Mouse (Mus musculus): ENCODE results near the gene Slc10a7.
"Not testable (repeated sequence)": the region's sequence is repeated elsewhere in the genome, so short reads cannot be mapped to it uniquely, and the experiment has no call there.

Slc10a7 gene

DNA sequence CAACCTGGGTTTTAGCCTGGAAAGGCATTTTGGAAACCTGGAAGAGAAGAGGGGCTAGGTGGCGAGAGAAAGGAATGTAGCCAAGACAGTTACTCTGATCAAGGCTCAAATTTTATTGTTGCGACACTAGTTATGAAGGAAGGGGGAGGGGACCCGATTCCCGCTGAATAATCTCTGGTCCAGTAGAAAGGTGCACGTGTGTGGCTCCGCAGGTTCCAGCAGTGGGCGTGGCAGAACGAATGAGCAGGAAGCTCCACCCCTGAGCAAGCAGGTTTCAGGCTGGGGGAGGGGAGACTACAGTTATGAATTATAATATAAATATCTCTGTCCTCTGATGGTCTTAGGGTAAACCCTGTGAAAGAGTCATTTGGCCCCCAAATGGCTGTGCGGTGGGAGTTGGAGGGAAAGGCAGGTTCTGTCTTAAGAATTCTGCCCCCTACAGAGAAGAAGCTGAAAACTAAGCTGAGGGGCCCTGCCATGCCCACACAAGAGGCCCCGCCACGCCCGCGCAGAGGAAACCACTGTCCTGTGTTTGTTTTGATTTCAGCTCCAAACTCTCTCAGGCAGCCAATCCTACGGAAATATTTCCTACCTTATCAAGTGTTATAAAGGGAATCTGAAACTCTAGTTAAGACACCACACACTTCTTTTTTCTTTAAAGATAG lies 36.1 kb downstream of the Slc10a7 start:
- not testable (repeated sequence) for DNase-seq (ENCODE audit: low read depth, low spot score)

DNA sequence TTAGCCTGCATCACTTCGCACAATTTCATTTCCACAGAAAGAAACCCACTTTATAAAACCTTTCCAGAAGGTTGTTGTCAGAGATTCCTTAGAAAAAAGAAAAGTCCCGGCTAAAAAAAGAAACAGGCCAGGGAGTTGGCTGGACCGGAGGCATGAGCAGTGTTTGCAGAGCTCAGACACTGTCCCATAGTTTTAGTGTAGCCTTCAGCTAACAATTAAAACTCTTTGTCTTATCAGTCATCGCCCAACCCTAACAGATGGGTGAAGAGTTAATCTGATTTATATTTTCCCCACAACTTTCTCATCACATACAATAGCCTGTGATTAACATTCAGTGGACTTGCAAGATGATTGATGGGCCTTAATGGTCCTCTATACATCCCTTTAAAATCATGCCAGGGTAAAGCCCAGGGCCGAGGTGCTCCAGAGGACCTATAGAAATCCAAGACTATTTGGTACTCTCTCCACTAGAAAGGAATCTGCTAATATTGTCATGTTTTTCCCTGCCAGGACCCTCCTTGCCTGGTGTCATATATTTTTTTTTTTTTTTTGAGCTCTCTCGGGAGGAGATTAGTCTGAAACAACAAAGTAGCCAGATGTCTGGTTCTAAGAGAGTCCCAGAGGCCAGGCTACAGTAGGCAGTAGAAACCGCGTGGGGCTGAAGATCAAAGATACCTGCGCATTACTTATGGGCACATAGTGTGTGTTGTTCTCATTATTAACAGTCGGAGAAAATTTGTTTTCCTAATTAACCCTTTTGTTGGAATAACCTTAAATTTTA lies 41.0 kb downstream of the Slc10a7 start:
- no peak for DNase-seq (ENCODE audit: low read depth, low spot score)

DNA sequence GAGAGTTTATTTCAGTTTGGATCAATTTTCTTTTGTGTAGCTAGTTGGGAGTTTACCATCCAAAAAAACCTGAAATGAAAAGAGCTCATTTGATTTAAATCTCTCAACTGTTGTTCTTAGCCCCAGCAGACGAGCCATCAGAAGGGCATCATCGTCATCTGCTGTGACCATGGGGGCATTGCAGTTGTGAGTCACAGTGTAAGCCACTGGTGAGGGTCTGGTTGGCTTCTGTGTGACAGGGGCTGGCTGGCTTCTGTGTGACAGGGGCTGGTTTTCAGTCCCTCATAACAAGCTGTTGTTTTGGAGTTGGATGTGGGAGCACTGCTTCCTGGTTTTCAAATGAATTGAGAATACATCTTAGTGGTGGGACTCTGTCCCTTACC lies 41.6 kb downstream of the Slc10a7 start:
- DNase-seq (ENCODE audit: low read depth, low spot score) = no peak

DNA sequence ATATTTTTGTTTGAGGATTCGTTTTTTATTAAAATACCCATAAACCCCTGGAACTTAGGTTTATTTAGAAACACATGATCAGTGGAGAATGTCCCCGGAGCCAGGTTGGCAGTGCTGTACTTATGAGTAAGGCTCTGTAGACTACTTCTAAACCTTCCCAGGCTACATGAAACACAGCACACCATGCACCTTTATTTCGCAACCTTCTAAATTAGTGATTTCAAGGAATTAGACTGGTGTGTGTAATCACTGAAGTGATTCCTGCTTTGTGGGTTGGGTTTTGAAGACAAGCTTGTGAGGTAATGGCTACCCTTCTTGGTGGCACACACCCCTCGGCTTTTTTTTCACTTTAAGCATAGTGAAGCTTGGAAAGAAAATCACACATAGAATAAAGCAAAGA lies 46.7 kb downstream of the Slc10a7 start:
- DNase-seq (ENCODE audit: low read depth, low spot score) = no peak

DNA sequence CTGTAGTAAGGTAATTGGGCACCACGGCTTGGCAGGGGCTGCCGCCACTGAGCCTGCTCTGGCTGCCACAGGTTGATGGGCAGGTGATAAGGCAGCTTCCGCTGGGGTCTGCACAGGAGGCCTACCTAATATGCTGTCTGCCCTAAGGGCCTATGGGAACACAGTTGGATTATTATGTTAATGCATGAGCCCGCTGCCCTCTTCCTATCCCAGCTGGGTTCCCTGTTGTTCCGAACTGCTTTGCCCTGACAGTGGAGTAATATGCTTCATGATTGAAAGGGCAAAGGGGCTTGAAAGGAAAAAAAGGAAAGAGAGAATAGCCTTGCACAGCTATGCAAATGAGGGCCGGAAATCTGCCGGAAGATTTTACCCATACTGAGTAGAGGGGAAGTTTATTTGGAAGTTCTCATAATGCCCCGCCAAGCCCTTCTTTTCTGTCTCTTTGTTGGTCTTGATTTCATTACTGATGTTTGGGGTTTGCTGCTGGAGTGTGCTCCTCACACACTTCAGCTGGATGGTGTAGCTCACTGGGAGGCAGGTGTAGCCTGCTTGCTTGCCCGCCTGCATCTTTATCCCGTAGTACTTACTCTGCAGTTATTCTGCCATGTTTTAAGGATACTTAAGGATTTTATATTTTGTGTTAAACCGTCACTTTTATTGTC lies 47.8 kb downstream of the Slc10a7 start:
- no peak for DNase-seq (ENCODE audit: low read depth, low spot score)

DNA sequence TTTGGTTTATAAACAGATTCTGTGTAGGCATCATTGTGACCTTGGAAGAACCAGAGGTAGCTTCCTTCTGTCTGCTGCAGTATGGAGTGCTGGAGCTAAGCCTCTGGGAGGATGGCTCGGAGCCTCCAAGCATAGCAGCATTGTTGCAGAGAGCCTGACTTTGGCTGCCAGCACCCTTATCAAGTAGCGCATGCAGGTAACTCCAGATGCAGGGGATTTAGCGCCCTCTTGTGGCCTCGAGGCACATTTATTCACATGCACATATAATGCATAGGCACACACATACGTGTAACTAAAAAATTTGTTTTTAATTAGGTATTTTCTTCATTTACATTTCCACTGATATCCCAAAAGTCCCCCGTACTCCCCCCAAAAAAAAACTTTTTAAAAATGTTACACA lies 52.5 kb downstream of the Slc10a7 start:
- DNase-seq (ENCODE audit: low read depth, low spot score) = no peak

DNA sequence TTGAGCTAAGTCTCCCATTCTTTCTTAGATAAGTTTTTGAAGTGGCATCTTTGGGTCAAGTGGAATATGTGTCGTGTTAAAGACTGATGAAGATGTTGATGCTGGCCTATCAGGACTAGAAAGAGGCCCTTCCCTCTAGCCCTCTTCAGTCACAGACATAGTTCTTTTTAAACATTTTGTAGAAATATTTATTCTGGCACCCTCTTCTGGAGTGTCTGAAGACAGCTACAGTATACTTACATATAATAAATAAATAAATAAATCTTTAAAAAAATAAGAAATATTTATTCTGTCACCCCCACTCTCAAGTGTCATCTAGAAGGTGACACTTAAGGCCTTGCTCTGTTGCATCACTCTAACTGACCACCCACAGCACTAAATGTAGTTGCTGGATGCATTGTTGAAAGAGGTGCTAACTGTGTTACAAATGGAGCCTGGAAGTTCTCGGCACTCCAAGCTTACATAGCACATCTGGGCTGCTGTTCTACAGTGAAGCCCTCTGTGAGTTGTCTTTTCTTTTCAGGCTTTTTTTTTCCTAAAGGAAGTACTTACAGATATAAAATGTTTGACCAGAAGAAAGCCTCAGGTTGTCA lies 54.4 kb downstream of the Slc10a7 start:
- no peak for DNase-seq (ENCODE audit: low read depth, low spot score)

DNA sequence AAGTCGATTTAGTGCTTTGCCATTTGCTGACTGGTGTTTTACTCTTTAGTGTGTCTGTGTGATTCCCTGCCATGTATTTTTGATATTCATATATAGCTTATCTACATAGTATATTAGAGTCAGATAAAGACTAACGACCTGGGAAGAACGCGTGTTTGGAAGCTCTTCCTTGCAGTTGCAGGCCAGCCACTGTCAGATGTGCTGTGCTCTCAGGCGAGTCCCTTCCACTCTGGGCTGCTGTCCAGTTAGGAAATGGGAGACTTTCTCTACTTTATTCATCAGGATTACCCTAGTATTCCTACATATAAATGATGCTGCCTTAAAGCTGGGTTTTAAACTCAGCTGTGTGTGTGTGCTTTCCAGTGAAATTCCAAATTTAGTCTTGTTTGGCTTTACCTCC lies 55.1 kb downstream of the Slc10a7 start:
- DNase-seq (ENCODE audit: low read depth, low spot score) = no peak

DNA sequence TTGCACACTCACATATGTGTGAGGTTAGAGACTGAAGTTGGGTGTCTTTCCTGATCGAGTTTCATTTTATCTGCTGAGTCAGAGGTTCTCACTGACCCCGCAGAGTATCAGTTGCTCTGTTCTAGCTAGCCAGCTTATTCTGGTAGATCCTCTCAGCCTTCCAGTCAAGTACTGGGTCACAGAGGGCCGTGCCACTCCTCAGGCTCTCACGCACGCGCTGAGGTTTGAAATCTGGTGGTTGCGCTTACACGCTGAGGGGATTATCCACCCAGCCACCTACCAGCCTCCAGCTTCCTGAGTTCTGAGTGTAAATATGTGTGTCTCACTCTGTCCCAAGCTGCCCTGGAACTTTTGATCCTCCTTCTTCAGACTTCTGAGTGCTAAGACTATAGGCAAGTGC lies 59.0 kb downstream of the Slc10a7 start:
- DNase-seq (ENCODE audit: low read depth, low spot score) = no peak

DNA sequence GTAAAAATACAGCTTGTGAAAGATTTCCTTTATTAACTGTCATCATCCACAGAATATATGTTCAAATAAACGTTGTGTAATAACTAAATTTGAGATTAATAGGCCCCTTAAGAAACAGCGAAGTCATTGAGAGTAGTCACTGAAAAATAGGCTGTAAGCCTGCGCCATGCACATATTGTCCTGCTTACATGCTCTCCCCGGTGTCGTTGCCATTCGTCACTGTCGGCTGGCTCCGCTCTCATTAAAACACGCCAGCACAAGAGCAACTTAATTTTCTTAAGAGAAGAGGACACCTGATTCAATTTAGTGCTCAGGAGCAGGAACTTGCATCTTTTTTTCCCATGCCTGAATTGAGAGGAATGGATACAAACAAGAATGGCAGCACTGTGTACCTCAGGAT lies 62.4 kb downstream of the Slc10a7 start:
- DNase-seq (ENCODE audit: low read depth, low spot score) = peak; percentile 38

DNA sequence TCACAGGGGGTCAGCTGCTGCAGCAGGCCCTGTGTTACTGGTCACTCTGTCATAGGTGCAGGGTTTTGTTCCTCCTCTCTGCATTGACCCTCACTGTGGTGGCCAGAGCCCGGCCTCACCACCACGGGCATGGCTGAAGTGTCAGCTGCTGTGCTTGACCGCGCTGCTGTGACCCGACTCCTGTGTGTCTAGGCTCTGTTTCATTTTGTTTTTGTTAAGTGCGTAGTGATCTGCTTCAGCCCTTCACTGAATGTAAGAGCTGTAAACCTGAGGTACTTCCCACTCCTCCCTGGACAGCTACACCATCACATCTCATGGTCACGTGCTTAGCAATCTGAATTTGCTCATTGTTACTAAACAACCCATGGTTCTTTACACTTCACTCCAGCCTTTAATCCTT lies 65.1 kb downstream of the Slc10a7 start:
- no peak for DNase-seq (ENCODE audit: low read depth, low spot score)

DNA sequence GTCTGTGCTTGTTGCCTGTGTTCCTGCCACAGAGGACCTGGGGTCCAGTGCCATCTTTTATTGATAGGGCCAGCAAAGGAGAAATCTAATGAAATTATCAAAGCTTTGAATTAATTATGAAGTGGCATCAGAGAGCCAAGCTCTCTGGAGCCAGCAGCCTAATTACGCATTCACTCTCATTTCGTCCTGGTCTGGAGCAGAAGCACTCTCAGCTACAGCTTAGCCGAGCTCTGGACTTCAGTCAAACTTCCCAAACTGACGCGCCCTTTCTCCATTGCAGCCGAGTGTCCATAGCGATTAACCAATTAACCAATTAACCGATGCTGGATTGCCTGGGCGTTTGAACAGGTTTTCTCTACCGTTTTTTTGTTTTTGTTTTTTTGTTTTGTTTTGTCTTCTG lies 68.4 kb downstream of the Slc10a7 start:
- DNase-seq (ENCODE audit: low read depth, low spot score) = no peak

DNA sequence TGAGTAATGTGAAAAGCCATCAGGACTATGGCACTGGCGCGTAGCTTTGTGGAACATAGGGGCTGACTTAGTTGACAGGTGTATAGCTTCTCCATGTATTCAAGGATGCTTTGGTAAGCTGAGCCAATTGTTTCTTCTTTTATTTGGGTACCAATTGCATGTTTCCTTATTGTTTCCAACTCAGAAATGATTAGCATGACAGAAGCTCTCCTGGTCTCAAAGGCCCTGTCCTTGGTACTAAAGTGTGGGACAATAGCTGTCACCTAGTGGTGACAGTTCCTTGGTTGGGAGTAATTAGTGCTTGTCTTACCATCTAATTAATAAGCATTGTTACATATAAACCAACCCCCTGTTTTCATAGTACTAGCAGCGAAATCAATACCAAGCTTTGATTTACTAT lies 68.9 kb downstream of the Slc10a7 start:
- no peak for DNase-seq (ENCODE audit: low read depth, low spot score)

DNA sequence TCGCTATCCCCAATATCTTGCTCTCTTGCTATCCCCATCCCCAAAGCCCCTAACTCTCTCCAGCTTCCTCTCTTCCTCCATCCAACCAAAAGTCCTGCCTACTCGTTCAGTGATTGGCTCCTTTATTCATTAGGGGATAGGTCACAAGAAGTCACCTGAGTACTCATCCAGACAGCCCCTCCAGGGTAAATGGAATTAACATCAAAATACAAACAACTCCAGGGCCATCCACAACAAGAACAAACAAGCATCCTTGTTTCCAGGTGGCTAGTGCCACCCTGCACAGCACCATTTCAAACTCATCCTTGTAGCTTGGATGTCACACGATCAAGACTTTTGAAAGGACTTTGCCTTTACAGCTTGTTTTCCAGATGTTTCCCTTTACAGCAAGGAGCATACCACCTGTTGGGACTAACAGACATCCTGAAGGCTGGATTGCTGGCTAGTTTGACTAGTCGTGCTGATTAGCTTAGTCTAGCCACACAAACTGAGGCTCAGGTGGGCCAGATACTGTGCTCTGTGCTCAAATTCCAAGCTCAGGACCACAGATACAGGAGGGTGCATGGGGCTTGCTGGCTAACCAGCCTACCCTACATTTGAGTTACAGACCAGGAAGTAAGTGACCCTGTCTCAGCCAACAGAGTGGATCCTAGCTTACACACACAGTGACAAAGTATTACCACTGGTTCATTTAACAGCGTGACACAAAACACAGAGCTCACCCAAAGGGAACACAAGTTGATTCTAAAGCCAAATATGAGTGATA lies 75.0 kb downstream of the Slc10a7 start:
- DNase-seq (ENCODE audit: low read depth, low spot score) = no peak

DNA sequence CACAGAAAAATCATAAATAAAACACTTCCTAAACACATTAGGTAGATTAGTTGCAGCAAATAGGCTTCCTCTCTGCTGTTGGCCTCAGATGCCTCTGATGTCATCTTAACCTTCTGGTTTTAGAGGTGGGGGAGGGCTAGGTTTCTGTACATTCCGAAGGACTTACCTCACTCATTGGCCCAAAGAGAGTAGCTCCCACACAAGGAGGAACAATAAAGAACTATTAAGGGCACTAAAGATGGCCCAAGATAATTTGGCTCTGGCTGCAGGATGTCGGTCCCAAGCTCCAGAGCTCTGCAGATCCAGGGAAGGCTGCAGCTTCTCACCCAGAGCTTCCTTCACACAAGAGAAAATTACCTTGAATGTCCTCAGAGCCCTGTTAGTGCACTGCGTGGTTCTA lies 75.7 kb downstream of the Slc10a7 start:
- DNase-seq (ENCODE audit: low read depth, low spot score) = no peak

DNA sequence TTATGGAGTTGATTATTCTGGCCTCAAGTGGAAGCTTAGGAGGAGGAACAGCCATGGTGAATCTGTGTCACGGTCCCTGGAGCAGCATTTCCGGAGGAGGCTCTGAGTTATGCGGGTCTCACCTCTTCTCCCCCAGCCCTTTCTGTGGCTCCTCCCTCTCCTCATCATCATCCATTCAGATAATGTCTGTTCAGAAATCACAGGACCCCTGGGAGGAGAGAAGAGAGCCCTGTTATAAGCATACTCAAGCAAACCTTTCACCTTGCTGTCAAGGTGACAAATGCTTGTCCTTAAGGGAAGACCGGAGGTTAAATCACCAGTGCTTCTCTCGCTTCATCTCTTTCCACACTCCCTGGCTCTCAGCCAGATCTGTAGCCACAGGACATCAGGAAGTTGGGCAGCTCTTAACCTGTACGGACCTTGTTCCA lies 86.3 kb downstream of the Slc10a7 start:
- DNase-seq (ENCODE audit: low read depth, low spot score) = no peak

DNA sequence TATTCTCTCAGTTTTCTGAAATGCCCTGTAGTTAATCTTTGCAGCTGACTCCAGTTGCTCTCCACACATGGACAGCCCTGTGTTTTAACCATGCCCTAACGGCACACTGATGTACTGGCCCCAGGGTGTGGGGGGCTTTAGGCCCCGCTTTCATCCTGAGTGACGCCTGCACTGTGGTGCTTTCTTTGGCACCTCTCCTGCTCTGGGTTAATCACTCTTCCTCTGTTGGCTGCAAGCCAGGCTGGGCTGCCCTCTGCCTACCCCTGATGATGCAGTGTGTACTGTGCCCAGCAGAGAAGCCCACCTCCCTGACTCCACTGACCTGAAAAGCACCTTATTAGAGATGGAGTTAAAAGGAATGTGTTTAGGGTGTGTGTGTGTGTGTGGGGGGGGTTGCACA lies 89.1 kb downstream of the Slc10a7 start:
- no peak for DNase-seq (ENCODE audit: low read depth, low spot score)

DNA sequence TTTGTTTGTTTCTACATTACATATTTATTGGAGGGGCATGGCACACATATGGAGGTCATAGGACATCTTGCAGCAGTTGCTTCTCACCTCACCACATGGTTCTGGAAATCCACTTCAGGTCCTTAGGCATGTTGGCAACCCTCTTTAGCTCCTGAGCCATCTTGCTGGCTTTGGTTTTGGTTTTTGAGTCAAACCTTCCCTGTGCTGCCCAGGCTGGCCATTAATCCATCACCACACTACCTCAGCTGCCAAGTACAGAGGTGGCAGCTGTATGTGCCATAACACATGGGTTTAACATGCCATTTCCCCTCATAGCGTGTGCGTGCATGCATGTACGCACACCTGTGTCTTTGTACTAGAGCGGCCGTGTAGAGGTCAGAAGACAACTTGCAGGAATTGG lies 93.9 kb downstream of the Slc10a7 start:
- no peak for DNase-seq (ENCODE audit: low read depth, low spot score)

DNA sequence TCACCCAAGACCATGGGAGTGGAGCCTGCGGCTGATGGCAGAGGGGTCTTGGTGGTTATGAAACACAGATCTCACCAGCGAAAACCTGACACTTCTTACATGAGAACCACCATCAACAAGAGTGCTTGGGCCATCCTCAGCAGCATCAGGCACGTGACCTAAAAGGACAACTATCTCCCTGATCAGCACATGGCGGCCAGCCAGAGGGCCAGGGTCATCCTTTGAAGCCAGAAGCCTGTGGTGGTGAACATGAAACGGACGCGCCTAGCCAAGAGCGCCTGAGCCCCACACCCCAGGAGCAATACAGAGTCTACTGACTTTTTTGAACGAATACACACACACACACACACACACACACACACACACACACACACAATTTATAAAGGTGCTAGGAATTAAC lies 95.3 kb downstream of the Slc10a7 start:
- no peak for DNase-seq (ENCODE audit: low read depth, low spot score)

DNA sequence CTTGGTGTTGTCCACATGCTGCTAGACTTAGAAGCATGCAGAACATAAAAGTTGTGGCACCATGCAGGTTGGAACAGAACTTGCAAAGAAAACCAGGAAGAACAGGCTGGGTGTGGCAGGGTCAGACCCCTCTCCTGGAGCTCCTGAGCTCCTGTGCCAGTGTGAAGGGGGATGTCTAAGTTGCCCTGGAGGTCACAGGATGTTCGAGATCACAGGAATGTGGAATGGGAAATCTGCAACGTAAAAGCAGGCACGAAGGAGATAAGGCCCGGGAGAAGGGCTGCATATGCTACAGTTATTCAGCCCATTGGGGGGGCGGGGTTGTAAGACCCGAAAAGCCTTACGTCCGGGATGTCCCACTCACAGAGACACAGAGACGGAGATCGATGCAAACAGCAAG lies 100.2 kb downstream of the Slc10a7 start:
- no peak for DNase-seq (ENCODE audit: low read depth, low spot score)

DNA sequence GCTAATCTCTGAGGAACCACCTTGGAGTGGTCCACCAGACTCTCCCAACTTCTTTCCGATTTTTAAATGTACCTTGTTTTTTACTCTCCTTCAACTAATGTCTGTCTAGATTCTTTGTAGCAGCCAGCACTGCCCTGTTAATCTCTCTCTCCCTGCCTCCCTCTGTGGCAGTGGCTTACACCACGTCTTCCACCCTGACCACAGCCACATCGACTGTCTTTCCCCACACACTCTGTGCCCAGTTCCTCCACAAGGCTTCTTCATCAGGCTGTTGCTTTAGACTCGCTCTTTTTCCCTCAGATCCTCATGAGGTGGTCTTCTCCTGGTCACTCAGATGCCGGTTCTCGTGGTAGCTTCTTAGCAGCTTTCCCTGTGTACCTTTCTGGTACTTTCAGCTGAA lies 101.9 kb downstream of the Slc10a7 start:
- DNase-seq (ENCODE audit: low read depth, low spot score) = no peak

DNA sequence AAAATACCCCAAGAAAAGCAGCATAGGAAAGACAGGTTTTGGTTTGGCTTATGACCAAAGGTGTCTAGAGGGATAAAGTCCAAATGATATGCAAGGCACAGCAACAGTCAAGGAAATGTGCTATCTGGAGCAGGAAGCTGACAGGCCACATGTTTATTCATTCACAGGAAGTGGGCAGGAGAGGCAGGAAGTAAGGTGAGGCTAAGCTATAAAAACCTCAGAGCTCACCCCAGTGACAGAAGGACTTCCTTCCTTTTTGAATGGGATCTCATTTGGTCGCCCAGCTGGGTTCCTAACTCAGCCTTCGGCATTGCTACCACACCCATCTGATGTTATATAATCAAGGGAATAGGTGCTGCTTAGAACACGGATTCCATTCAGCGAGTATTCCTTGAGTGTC lies 113.2 kb downstream of the Slc10a7 start:
- DNase-seq (ENCODE audit: low read depth, low spot score) = no peak

All from forelimb bud, embryonic 11.5 days (tissue).